Mouse (Mus musculus) heart, adult 2 months (tissue): Measurements from ENCODE around the gene Hmx1.
A peak's percentile ranks its signal among the peaks of the same experiment; 100 is the strongest.

Experiments
- CTCF ChIP-seq: fragments of 200-600 bp; IDR thresholded peaks from 2 replicates; pipeline ENCODE4 v1.8.1; 2022; ENCODE audit warnings: antibody characterized with exemption, mild to moderate bottlenecking, moderate library complexity
- EP300 ChIP-seq: fragments of 200-500 bp; IDR thresholded peaks from 2 replicates; pipeline ENCODE4 v1.6.1; 2011; ENCODE audit warnings: low read depth, low read length, control low read depth; ENCODE audit not compliant: insufficient read depth
- POLR2A ChIP-seq: fragments of 200-500 bp; IDR thresholded peaks from 2 replicates; pipeline ENCODE4 v1.6.1; 2011; ENCODE audit warnings: mild to moderate bottlenecking, low read depth, low read length, control low read depth; ENCODE audit not compliant: insufficient read depth

- TF ChIP-seq CTCF, result peak; percentile 87
- TF ChIP-seq EP300, result no peak
- no peak for TF ChIP-seq POLR2A
These were observed 9.1 kb upstream of the Hmx1 start for GRCm38 (mm10) chr5:35379815-35380214.
